Mouse (Mus musculus) kidney, embryonic 15.5 days (tissue): ENCODE data around the gene Qrich1. TPM values are rescaled to one million over a fixed set of nuclear protein-coding genes. Genes with fewer than 3 reads are reported as not detected.
"Not testable (repeated sequence)": the region's sequence is repeated elsewhere in the genome, so short reads cannot be mapped to it uniquely, and the experiment has no call there.

Experiments
- ATAC-seq: fragments of 200-750 bp; cut with Nextera tagmentation; replicated peaks from 2 replicates; pipeline ENCODE4 v1.8.0; 2017; ENCODE audit warnings: moderate TSS enrichment; ENCODE audit not compliant: low FRiP score
- H3K27ac ChIP-seq: fragments of 300-500 bp; sonication (generic); 2 replicates; pipeline ENCODE4 v1.5.1; 2015; ENCODE audit warnings: mild to moderate bottlenecking, inconsistent platforms
- H3K27me3 ChIP-seq: fragments of 300-500 bp; sonication (generic); 2 replicates; pipeline ENCODE4 v1.6.1; 2015; ENCODE audit warnings: inconsistent platforms
- H3K36me3 ChIP-seq: fragments of 300-500 bp; sonication (generic); 2 replicates; pipeline ENCODE4 v1.6.1; 2015; ENCODE audit warnings: inconsistent platforms
- H3K4me1 ChIP-seq: fragments of 300-500 bp; sonication (generic); 2 replicates; pipeline ENCODE4 v1.6.1; 2015; ENCODE audit warnings: inconsistent platforms
- H3K4me2 ChIP-seq: fragments of 300-500 bp; sonication (generic); 2 replicates; pipeline ENCODE4 v1.6.1; 2015; ENCODE audit warnings: moderate library complexity, mild to moderate bottlenecking, inconsistent platforms
- H3K4me3 ChIP-seq: fragments of 300-500 bp; sonication (generic); replicated peaks from 2 replicates; pipeline ENCODE4 v1.5.1; 2015; ENCODE audit warnings: mild to moderate bottlenecking, inconsistent platforms
- H3K9ac ChIP-seq: fragments of 300-500 bp; sonication (generic); 2 replicates; pipeline ENCODE4 v1.6.1; 2015; ENCODE audit warnings: mild to moderate bottlenecking, inconsistent platforms
- H3K9me3 ChIP-seq: fragments of 300-500 bp; sonication (generic); replicated peaks from 2 replicates; pipeline ENCODE4 v1.6.1; 2016; ENCODE audit warnings: inconsistent platforms
- WGBS: fragments of 180-500 bp; shearing (Covaris S2); methylation state at CpG from one replicate; pipeline ENCODE4 v1.1.7; 2015; ENCODE audit warnings: mixed read lengths; 5-methylcytosine and 5-hydroxymethylcytosine counted together
- polyA plus RNA-seq: library from polyadenylated mRNA; unstranded; fragments of >200 nt; fragmentation: Nextera tagmentation; extraction: Ambion mirVana; gene quantifications from 2 replicates; pipeline ENCODE4 v1.2.1, GENCODE M21; 2015

Qrich1 gene
- polyA plus RNA-seq, 1 experiment from 2014 or later = 125 TPM

- peak; percentile 97 for ATAC-seq
- H3K9me3 ChIP-seq = no peaks in the 10 kb centered on the region
- peaks cover 34% of the 10 kb centered on the region for H3K36me3 ChIP-seq
- 4% methylated on average over 51 of the region's 51 CpGs for WGBS
- peak within 1 kb of the TSS; percentile 81 for H3K4me3 ChIP-seq
- H3K9ac ChIP-seq = peak within 1 kb of the TSS; percentile 84
- H3K4me1 ChIP-seq = peaks cover 55% of the 10 kb centered on the region
- H3K4me2 ChIP-seq = peak within 1 kb of the TSS; percentile 79
- no peaks in the 10 kb centered on the region for H3K27me3 ChIP-seq
- H3K27ac ChIP-seq = peak within 1 kb of the TSS; percentile 96
Measured at GRCm38 (mm10) chr9:108578545-108579343, 62.1 kb downstream of the Qrich1 start, which contains the start of gene Wdr6. TSS of gene Wdr6 (minus strand) at chr9:108578739.

GRCm38 (mm10) chr9:108579344-108579690 lies 62.7 kb downstream of the Qrich1 start:
- H3K9ac ChIP-seq = peak overlapping the region; percentile 84
- H3K4me2 ChIP-seq = peak overlapping the region; percentile 79
- peak overlapping the region; percentile 96 for H3K27ac ChIP-seq
- 70% methylated on average over 5 of the region's 5 CpGs for WGBS
- peaks cover 29% of the 10 kb centered on the region for H3K36me3 ChIP-seq
- peak; percentile 5; the same call in 1 of the 2 replicates for ATAC-seq
- H3K27me3 ChIP-seq = no peaks in the 10 kb centered on the region
- H3K4me1 ChIP-seq = peaks cover 49% of the 10 kb centered on the region
- H3K4me3 ChIP-seq = peak overlapping the region; percentile 81
- no peaks in the 10 kb centered on the region for H3K9me3 ChIP-seq

DNA sequence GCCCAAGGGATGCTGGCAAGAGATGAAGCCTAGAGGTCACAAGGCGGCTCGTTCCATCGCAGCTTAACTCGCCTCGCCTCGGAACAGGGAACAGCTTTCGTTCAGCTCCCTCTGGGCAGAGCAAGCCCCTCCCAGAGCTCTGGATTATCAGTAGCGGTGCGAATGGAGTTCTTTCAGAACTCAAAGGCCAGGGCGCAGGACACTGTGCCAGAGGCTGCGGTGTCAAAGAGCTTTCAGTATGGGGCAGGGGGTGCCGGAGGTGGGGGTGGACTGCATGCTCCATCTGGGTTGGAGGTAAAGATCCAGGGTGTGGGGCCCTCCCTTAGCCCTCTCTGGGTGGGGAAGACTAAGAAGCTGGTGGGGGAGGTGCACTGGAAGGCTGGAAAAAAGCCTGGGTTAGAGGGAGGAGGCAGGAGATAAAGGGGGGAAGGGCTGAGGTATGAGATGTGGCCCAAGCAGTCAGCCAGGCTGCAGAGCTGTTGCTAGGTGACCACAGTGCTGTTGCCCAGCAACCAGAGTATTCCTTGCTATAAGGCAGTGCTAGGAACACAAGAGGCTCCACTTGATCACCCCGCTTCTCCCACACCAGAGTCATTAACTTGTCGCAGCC lies 71.1 kb downstream of the Qrich1 start:
- peak overlapping the region; percentile 17; the same call in 1 of the 2 replicates for H3K4me3 ChIP-seq
- WGBS = 7% methylated on average over 14 of the region's 14 CpGs
- peak; percentile 96 for ATAC-seq
- H3K9me3 ChIP-seq = no peaks in the 10 kb centered on the region
- no peaks in the 10 kb centered on the region for H3K27me3 ChIP-seq
- peak overlapping the region; percentile 52 for H3K4me2 ChIP-seq
- peak overlapping the region; percentile 27; the same call in 1 of the 2 replicates for H3K9ac ChIP-seq
- peaks cover 30% of the 10 kb centered on the region for H3K4me1 ChIP-seq
- H3K27ac ChIP-seq = peak overlapping the region; percentile 90
- H3K36me3 ChIP-seq = no peaks in the 10 kb centered on the region

DNA sequence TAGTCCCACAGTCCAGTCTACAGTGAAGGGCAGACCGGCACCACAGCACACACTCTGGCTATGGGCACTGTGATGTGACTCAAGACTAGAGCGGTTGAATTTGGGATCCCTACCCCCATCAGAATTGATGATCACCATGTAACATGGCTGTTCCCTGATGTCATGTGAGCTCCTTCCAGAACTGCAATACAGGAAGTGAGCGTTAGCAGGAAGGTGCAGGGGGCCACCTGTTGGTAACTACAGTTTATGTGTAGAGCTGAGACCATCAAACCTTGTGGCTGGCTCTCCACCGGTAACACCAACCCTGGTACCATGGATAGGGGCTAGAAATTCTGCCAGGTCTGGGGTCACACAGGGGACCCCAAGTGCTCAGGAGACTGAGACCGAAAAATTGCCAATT lies 72.6 kb downstream of the Qrich1 start:
- no peak overlapping the region for H3K4me2 ChIP-seq
- H3K9ac ChIP-seq = no peak overlapping the region
- no peaks in the 10 kb centered on the region for H3K36me3 ChIP-seq
- 0 out of 2 replicates have a peak overlapping the region, but pooled peaks have one; percentile 30 for H3K27ac ChIP-seq
- no peaks in the 10 kb centered on the region for H3K27me3 ChIP-seq
- WGBS = 72% methylated on average over 5 of the region's 5 CpGs
- ATAC-seq = no peak
- H3K4me3 ChIP-seq = no peak overlapping the region
- peaks cover 30% of the 10 kb centered on the region for H3K4me1 ChIP-seq
- H3K9me3 ChIP-seq = no peaks in the 10 kb centered on the region

DNA sequence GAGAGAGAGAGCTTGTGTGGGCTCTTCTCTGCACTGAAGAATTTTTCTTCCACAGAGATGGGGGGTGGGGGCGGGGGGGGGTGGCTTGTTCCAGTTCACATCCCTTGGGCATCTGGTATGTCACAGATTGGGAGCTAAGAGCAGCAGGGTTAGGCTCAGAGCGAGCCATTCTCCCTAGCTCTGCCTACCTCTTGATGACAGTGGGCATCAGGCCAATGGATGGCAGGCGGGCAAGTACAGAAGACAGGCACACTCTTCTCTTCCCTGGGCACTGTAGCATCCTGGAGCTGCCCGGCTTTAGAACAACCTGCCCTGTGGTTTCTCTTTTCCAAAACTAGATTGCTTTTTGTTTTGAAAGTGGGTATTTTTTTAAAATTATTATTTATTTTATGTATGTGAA lies 74.9 kb downstream of the Qrich1 start:
- no peaks in the 10 kb centered on the region for H3K36me3 ChIP-seq
- no peak overlapping the region for H3K4me3 ChIP-seq
- no peak overlapping the region for H3K4me2 ChIP-seq
- H3K27me3 ChIP-seq = no peaks in the 10 kb centered on the region
- ATAC-seq = no peak
- no peak overlapping the region for H3K9ac ChIP-seq
- no peak overlapping the region for H3K27ac ChIP-seq
- no peaks in the 10 kb centered on the region for H3K9me3 ChIP-seq
- 87% methylated on average over 4 of the region's 4 CpGs for WGBS
- H3K4me1 ChIP-seq = peaks cover 35% of the 10 kb centered on the region

DNA sequence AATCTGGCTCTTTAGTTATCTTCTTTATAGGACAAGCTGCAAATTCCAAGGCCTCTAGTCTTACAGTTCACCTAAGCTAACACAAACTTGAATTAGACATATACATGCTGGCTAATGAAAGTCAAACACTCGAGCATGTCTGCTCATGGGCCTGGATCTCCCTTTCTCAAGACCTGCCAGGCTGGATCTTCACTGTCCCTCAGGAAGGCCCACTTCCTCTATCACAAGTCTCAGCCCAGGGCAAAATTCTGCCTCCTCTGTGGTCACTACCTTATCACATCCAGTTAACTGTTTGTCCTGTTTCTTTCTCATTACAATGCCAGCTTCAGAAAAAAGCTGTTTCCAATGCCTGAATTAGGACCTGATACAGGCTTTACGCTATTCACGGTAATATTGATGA lies 77.7 kb downstream of the Qrich1 start:
- Histone ChIP-seq H3K4me2 (no peak overlapping the region), H3K36me3 (no peaks in the 10 kb centered on the region), H3K27me3 (no peaks in the 10 kb centered on the region), H3K9me3 (no peaks in the 10 kb centered on the region), H3K9ac (no peak overlapping the region), H3K27ac (no peak overlapping the region), H3K4me1 (peaks cover 23% of the 10 kb centered on the region), H3K4me3 (no peak overlapping the region)
- 83% methylated on average over 3 of the region's 3 CpGs for WGBS
- no peak for ATAC-seq

- peak within 1 kb of the TSS; percentile 82 for H3K4me3 ChIP-seq
- peak; percentile 81 for ATAC-seq
- peak within 1 kb of the TSS; percentile 95 for H3K4me2 ChIP-seq
- H3K27ac ChIP-seq = no peak within 1 kb of the TSS
- H3K36me3 ChIP-seq = peaks cover 3% of the 10 kb centered on the region
- 1% methylated on average over 69 of the region's 69 CpGs for WGBS
- H3K27me3 ChIP-seq = no peaks in the 10 kb centered on the region
- no peaks in the 10 kb centered on the region for H3K9me3 ChIP-seq
- peak within 1 kb of the TSS; percentile 73 for H3K9ac ChIP-seq
- peaks cover 20% of the 10 kb centered on the region for H3K4me1 ChIP-seq
Measured at GRCm38 (mm10) chr9:108596998-108597764, 80.6 kb downstream of the Qrich1 start, which contains the start of gene P4htm. TSS of gene P4htm (minus strand) at chr9:108597667.

- Histone ChIP-seq H3K27me3 (no peaks in the 10 kb centered on the region), H3K9ac (no peak overlapping the region), H3K36me3 (peaks cover 23% of the 10 kb centered on the region), H3K4me2 (no peak overlapping the region), H3K9me3 (no peaks in the 10 kb centered on the region), H3K4me3 (no peak overlapping the region), H3K4me1 (peaks cover 20% of the 10 kb centered on the region), H3K27ac (no peak overlapping the region)
- ATAC-seq = no peak
- 78% methylated on average over 4 of the region's 4 CpGs for WGBS
Measured at GRCm38 (mm10) chr9:108599021-108599566, 82.5 kb downstream of the Qrich1 start.

GRCm38 (mm10) chr9:108600011-108600410 lies 83.4 kb downstream of the Qrich1 start:
- no peaks in the 10 kb centered on the region for H3K9me3 ChIP-seq
- ATAC-seq = no peak
- H3K27ac ChIP-seq = no peak overlapping the region
- no peak overlapping the region for H3K4me2 ChIP-seq
- H3K27me3 ChIP-seq = no peaks in the 10 kb centered on the region
- 40% methylated on average over 2 of the region's 2 CpGs for WGBS
- H3K36me3 ChIP-seq = peaks cover 32% of the 10 kb centered on the region
- H3K4me1 ChIP-seq = peaks cover 20% of the 10 kb centered on the region
- no peak overlapping the region for H3K4me3 ChIP-seq
- H3K9ac ChIP-seq = no peak overlapping the region

DNA sequence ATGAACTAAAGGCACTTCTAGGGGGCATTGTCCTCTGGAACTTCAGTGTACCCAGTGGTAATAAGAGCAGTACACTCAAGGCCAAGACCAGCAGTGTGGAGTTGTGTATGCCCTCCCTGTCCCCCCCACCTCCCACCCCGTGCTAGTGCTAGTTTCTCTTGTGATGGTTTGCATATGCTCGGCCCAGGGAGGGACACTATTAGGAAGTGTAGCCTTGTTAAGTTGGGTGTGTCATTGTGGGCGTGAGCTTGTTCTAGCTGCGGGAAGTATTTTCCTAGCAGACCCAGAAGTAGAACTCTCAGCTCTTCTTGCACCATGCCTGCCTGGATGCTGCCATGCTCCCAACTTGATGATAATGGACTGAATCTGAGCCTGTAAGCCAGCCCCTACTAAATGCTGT lies 85.4 kb downstream of the Qrich1 start:
- Histone ChIP-seq H3K4me2 (no peak overlapping the region), H3K36me3 (peaks cover 49% of the 10 kb centered on the region), H3K27me3 (no peaks in the 10 kb centered on the region), H3K4me1 (peaks cover 10% of the 10 kb centered on the region), H3K4me3 (no peak overlapping the region), H3K9ac (no peak overlapping the region), H3K27ac (no peak overlapping the region), H3K9me3 (no peaks in the 10 kb centered on the region)
- WGBS = 74% methylated on average over 4 of the region's 4 CpGs
- ATAC-seq = no peak

DNA sequence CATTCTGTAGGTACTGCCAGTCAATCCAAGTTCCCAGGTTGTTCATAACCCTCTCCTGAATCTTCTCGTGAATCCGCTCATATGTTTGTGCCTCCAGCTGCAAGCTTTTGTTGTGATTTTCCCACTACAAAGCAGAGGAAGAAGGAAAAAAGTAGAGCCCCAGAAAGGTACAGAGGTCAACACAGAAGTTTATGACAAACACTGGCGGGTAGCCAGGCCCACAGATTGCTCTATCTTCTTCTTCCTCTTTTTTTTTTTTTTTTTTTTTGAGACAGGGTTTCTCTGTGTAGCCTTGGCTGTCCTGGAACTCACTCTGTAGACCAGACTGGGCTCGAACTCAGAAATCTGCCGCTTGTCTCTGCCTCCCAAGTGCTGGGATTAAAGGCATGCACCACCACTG lies 91.3 kb downstream of the Qrich1 start:
- not testable (repeated sequence) for ATAC-seq, H3K27ac ChIP-seq, H3K27me3 ChIP-seq, H3K4me3 ChIP-seq, H3K9ac ChIP-seq, H3K9me3 ChIP-seq, H3K4me2 ChIP-seq, H3K4me1 ChIP-seq
- 90% methylated on average over 5 of the region's 5 CpGs for WGBS
- H3K36me3 ChIP-seq = peaks cover 97% of the 10 kb centered on the region
